Mouse (Mus musculus): ENCODE measurements at regions not wholly inside any gene's neighbourhood (a gene's known extent, or its start where the extent isn't known, plus 50 kb on each side); places are given as distances from the start of the nearest gene placed in this dataset.

- H3K9ac ChIP-seq (ENCODE audit: low read length), result no peak overlapping the region
- H3K4me1 ChIP-seq (ENCODE audit: control insufficient read depth, insufficient read depth, low read length), result no peaks in the 10 kb centered on the region
- 72% methylated on average over 5 of the region's 5 CpGs for WGBS
- H3K4me2 ChIP-seq (ENCODE audit: low read length), result no peak overlapping the region
- H3K27ac ChIP-seq (ENCODE audit: low read depth, low read length), result no peak overlapping the region
- H3K4me3 ChIP-seq (ENCODE audit: low read depth, low read length), result no peak overlapping the region
- H3K36me3 ChIP-seq (ENCODE audit: control insufficient read depth, insufficient read depth, low read length), result no peaks in the 10 kb centered on the region
- ATAC-seq (no peak), DNase-seq (ENCODE audit: low spot score) (no peak)
- no peaks in the 10 kb centered on the region for H3K9me3 ChIP-seq (replicated peaks; ENCODE audit: control insufficient read depth, low read length)
- no peaks in the 10 kb centered on the region for H3K27me3 ChIP-seq (replicated peaks; ENCODE audit: control insufficient read depth, insufficient read depth, low read length)
Measured at GRCm38 (mm10) chrX:41045156-41045555, 355.5 kb upstream of the Gria3 start.

- DNase-seq (ENCODE audit: low spot score) (peak; percentile 61), ATAC-seq (peak; percentile 69; the same call in 1 of the 2 replicates)
- no peaks in the 10 kb centered on the region for H3K36me3 ChIP-seq (ENCODE audit: control insufficient read depth, insufficient read depth, low read length)
- no peaks in the 10 kb centered on the region for H3K27me3 ChIP-seq (replicated peaks; ENCODE audit: control insufficient read depth, insufficient read depth, low read length)
- H3K4me3 ChIP-seq (ENCODE audit: low read depth, low read length), result no peak overlapping the region
- 66% methylated on average over 2 of the region's 2 CpGs for WGBS
- no peaks in the 10 kb centered on the region for H3K9me3 ChIP-seq (replicated peaks; ENCODE audit: control insufficient read depth, low read length)
- H3K4me1 ChIP-seq (ENCODE audit: control insufficient read depth, insufficient read depth, low read length), result no peaks in the 10 kb centered on the region
- H3K27ac ChIP-seq (ENCODE audit: low read depth, low read length), result no peak overlapping the region
- no peak overlapping the region for H3K4me2 ChIP-seq (ENCODE audit: low read length)
- H3K9ac ChIP-seq (ENCODE audit: low read length), result no peak overlapping the region
Measured at GRCm38 (mm10) chrX:41052861-41053260, 347.8 kb upstream of the Gria3 start.

- no peak for ATAC-seq
Measured at GRCm38 (mm10) chrX:41054619-41055018, 346.0 kb upstream of the Gria3 start.

More at GRCm38 (mm10) chrX:41054619-41055018, 346.0 kb upstream of the Gria3 start:
- Histone ChIP-seq H3K27ac (ENCODE audit: low read depth, low read length) (no peak overlapping the region), H3K4me3 (ENCODE audit: low read depth, low read length) (no peak overlapping the region), H3K4me1 (ENCODE audit: control insufficient read depth, insufficient read depth, low read length) (no peaks in the 10 kb centered on the region), H3K9ac (ENCODE audit: low read length) (no peak overlapping the region), H3K36me3 (ENCODE audit: control insufficient read depth, insufficient read depth, low read length) (no peaks in the 10 kb centered on the region), H3K9me3 (replicated peaks; ENCODE audit: control insufficient read depth, low read length) (no peaks in the 10 kb centered on the region), H3K27me3 (replicated peaks; ENCODE audit: control insufficient read depth, insufficient read depth, low read length) (no peaks in the 10 kb centered on the region), H3K4me2 (ENCODE audit: low read length) (no peak overlapping the region)
- no peak for DNase-seq (ENCODE audit: low spot score)

Data from forebrain, embryonic 14.5 days (tissue).